Mouse (Mus musculus) cortical plate, adult 2 months (tissue): ENCODE data around the gene Opn5. TPM values are rescaled to one million over a fixed set of nuclear protein-coding genes. Genes with fewer than 3 reads are reported as not detected.

Experiments
- H3K27ac ChIP-seq: fragments of 200-500 bp; 2 replicates; pipeline ENCODE4 v1.5.1; 2012; ENCODE audit warnings: low read length, control low read depth, inconsistent platforms; ENCODE audit not compliant: insufficient read depth
- H3K4me1 ChIP-seq: fragments of 200-500 bp; 2 replicates; pipeline ENCODE4 v1.6.1; 2011; ENCODE audit warnings: low read length; ENCODE audit not compliant: control insufficient read depth, insufficient read depth
- H3K4me3 ChIP-seq: fragments of 200-500 bp; 2 replicates; pipeline ENCODE4 v1.5.1; 2011; ENCODE audit warnings: mild to moderate bottlenecking, low read length, control low read depth; ENCODE audit not compliant: insufficient read depth
- CTCF ChIP-seq: fragments of 200-500 bp; IDR thresholded peaks from 2 replicates; pipeline ENCODE4 v1.5.1; 2011; ENCODE audit warnings: mild to moderate bottlenecking, control low read depth, low read length; ENCODE audit not compliant: insufficient read depth; ENCODE audit errors: extremely low read depth
- POLR2A ChIP-seq: fragments of 200-500 bp; IDR thresholded peaks from 2 replicates; pipeline ENCODE4 v1.6.1; 2011; ENCODE audit warnings: mild to moderate bottlenecking, low read length, control low read depth; ENCODE audit not compliant: insufficient read depth; ENCODE audit errors: extremely low read depth
- polyA plus RNA-seq: library from polyadenylated mRNA; depleted of rRNA; stranded (reverse); fragments of >200 nt; gene quantifications from 2 replicates; pipeline ENCODE4 v1.2.3, GENCODE M21; 2012; rRNA removed

Gene Opn5
- polyA plus RNA-seq: 0.08 and 0.13 TPM in 2 replicates

DNA sequence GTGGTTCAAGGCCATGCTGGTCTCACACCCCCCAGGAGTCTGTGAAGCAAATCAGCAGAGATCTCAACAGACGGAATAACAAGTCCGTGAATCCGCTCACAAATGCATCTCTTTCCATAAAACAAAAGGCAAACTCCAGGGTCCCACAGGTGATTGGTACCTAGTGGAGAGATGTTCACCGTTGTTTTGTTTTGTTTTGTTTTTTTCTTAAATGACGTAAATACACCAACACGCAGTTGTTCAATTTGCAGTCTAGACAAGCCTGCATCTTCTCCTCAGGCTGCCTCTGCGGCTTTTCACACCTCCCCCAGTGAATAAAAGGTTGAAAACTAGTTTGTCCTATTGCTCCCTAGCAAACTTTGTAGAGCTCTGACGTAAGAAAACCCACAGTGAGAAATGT, at the start of gene Opn5:
TSS of gene Opn5 (minus strand) at position 101 of the 400 bp plus-strand sequence.
- Histone ChIP-seq H3K27ac (no peak within 1 kb of the TSS), H3K4me1 (no peaks in the 10 kb centered on the region), H3K4me3 (no peak within 1 kb of the TSS)
- TF ChIP-seq POLR2A: no peak
- no peak for TF ChIP-seq CTCF

- H3K4me3 ChIP-seq: no peak overlapping the region
These were observed 47.6 kb upstream of the Opn5 start for GRCm38 (mm10) chr17:42658634-42659422.

DNA sequence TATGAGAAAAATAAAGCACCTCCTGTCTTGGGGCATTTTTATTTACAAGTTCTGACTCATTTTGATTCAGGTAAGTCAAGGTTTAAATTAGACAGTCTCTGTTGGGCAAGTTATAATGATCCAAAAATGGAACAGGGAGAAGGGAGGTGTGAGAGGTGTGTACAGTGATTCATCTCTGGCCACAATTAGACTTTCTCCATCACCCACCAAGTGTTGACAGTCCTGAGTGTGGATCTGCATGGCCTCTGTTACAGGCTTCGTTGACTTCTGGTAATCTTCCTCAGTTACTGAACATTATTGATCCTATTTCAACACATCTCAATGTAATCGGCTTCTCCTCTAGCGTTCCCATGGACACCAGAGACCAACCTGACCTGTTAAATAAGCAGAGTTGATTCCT, 32.2 kb upstream of the Opn5 start:
- H3K4me1 ChIP-seq: no peaks in the 10 kb centered on the region
- H3K4me3 ChIP-seq: no peak overlapping the region
- H3K27ac ChIP-seq: no peak overlapping the region
- TF ChIP-seq POLR2A: no peak
- no peak for TF ChIP-seq CTCF

More at GRCm38 (mm10) chr17:42658634-42659422, 47.6 kb upstream of the Opn5 start:
- TF ChIP-seq POLR2A (no peak), CTCF (peak; percentile 74)
- no peak overlapping the region for H3K27ac ChIP-seq
- no peaks in the 10 kb centered on the region for H3K4me1 ChIP-seq

- H3K4me3 ChIP-seq: no peak overlapping the region
- H3K4me1 ChIP-seq: no peaks in the 10 kb centered on the region
- TF ChIP-seq CTCF: no peak
- TF ChIP-seq POLR2A: no peak
These were observed 19.0 kb upstream of the Opn5 start for GRCm38 (mm10) chr17:42630206-42630605.

GRCm38 (mm10) chr17:42613043-42613737, 2.0 kb upstream of the Opn5 start:
- no peak overlapping the region for H3K4me3 ChIP-seq
- no peak overlapping the region for H3K27ac ChIP-seq
- TF ChIP-seq CTCF (peak; percentile 42; the same call in 1 of the 2 replicates), POLR2A (no peak)
- no peaks in the 10 kb centered on the region for H3K4me1 ChIP-seq

More at GRCm38 (mm10) chr17:42630206-42630605, 19.0 kb upstream of the Opn5 start:
- H3K27ac ChIP-seq: no peak overlapping the region

- Histone ChIP-seq H3K4me1 (no peaks in the 10 kb centered on the region), H3K27ac (no peak overlapping the region), H3K4me3 (no peak overlapping the region)
- TF ChIP-seq POLR2A (no peak), CTCF (no peak)
These were observed 2.9 kb downstream of the Opn5 start for GRCm38 (mm10) chr17:42608270-42608669.

DNA sequence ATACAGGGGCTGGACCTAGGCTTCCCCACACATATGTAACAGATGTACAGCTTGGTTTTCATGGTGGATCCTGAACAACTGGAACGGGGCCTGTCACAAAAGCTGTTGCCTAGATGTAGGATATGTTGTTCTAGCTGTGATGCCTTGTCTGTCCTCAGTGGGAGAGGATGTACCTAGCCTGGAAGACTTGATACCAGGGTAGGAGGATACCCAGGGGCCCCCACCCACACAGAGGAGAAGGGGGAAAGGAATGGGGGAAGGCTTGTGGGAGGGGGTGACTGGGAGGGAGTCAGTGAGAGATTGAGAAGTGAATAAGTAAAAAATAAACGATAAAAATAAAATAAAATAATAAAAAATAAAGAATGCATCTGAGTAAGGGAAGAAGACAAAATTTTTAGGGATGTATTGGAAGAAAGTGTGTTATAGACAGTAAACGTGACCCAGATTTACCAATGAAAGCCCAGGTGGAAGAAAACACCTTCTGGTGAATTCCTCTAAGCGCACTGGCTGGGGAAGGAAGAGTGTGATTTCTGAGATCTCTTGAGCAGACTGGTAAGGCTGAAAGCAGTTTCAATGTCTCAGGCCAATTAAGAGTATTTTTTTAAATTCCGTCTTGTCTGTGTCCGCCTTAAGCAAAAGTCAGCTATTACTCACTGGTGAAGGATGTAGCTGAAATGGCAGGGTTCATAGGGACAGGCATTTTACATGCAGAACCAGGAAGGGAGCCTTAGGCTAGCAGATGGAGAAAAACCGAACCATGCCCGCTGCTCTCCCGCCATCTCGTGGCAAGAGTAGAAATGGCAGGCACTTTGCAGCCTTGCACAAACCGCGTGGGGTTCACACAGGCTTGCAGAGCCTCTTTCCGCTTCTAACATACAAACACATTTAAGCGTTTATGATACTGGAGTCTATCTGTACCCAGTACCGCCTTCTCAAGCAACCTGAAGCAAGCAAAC, 8.1 kb downstream of the Opn5 start:
- no peak overlapping the region for H3K4me3 ChIP-seq
- no peak overlapping the region for H3K27ac ChIP-seq
- TF ChIP-seq CTCF: peak; percentile 97
- TF ChIP-seq POLR2A: no peak
- no peaks in the 10 kb centered on the region for H3K4me1 ChIP-seq

- H3K4me1 ChIP-seq: peaks cover 1% of the 10 kb centered on the region; the same call in 1 of the 2 replicates
- TF ChIP-seq CTCF (no peak), POLR2A (no peak)
- H3K27ac ChIP-seq: no peak overlapping the region
- no peak overlapping the region for H3K4me3 ChIP-seq
These were observed 24.7 kb downstream of the Opn5 start for GRCm38 (mm10) chr17:42586486-42586885.

- TF ChIP-seq CTCF (no peak), POLR2A (no peak)
- H3K4me3 ChIP-seq: no peak overlapping the region
- H3K4me1 ChIP-seq: peaks cover 1% of the 10 kb centered on the region; the same call in 1 of the 2 replicates
- no peak overlapping the region for H3K27ac ChIP-seq
These were observed 28.2 kb downstream of the Opn5 start for GRCm38 (mm10) chr17:42583029-42583331.
